In genomic region chr9:97829919-97830318, GRCm38 (mm10) we compare ENCODE assay signal across 18 mouse cellular contexts.
"Had no signal": no experiment of that assay in that cellular context is flagged by ENCODE, and none has a peak within 500 bp of the region (broad histone marks: within the 10 kb centered on the region; RNA-seq: fewer than 3 reads in every experiment).

No protein-coding gene starts in this region.

- DNase-seq: kidney, postnatal 25 days; layer of hippocampus, adult 9-11 months; liver; lung, adult 2 months; thymus, adult 2 months; thymus, postnatal 14 days; thymus, postnatal 4 days had no signal

- H3K27me3 ChIP-seq: limb, embryonic 13.5 days; liver, embryonic 12.5 days; liver, embryonic 15.5 days had no signal

- H3K9me3 ChIP-seq: limb, embryonic 10.5 days; limb, embryonic 13.5 days; liver, embryonic 12.5 days; liver, embryonic 15.5 days; midbrain, embryonic 12.5 days had no signal

- H3K27ac ChIP-seq: kidney, postnatal 0 days; layer of hippocampus, adult 2 months; limb, embryonic 10.5 days; limb, embryonic 13.5 days; liver, embryonic 12.5 days; liver, embryonic 15.5 days; macrophage; midbrain, embryonic 12.5 days; stomach, postnatal 0 days had no signal

- H3K4me2 ChIP-seq: limb, embryonic 13.5 days; liver, embryonic 12.5 days; liver, embryonic 15.5 days; midbrain, embryonic 12.5 days had no signal

- H3K9ac ChIP-seq: limb, embryonic 13.5 days; liver, embryonic 12.5 days; liver, embryonic 15.5 days; midbrain, embryonic 12.5 days had no signal

- H3K4me3 ChIP-seq: layer of hippocampus, adult 2 months; limb, embryonic 10.5 days; limb, embryonic 13.5 days; liver, embryonic 12.5 days; liver, embryonic 15.5 days; midbrain, embryonic 12.5 days had no signal

- H3K36me3 ChIP-seq: limb, embryonic 10.5 days; limb, embryonic 13.5 days; liver, embryonic 12.5 days; liver, embryonic 15.5 days; midbrain, embryonic 12.5 days had no signal

- H3K4me1 ChIP-seq: limb, embryonic 10.5 days; liver, embryonic 15.5 days had no signal

- ATAC-seq: liver, embryonic 12.5 days; lung, postnatal 0 days; midbrain, embryonic 16.5 days had no signal
